Mouse (Mus musculus) E14TG2a.4 (cell line): ENCODE results near the gene Ankrd28.

Experiments
- H3K27me3 ChIP-seq: 2 replicates; pipeline ENCODE4 v1.6.1; 2014; ENCODE audit warnings: low read length, control low read depth; ENCODE audit not compliant: insufficient read depth
- H3K36me3 ChIP-seq: 2 replicates; pipeline ENCODE4 v1.6.1; 2014; ENCODE audit warnings: low read length, control low read depth; ENCODE audit not compliant: insufficient read depth
- H3K4me1 ChIP-seq: replicated peaks from 2 replicates; pipeline ENCODE4 v1.6.1; 2014; ENCODE audit warnings: low read depth, low read length, control low read depth
- H3K4me3 ChIP-seq: replicated peaks from 2 replicates; pipeline ENCODE4 v1.5.1; 2014; ENCODE audit warnings: mild to moderate bottlenecking, low read length
- H3K9me3 ChIP-seq: 2 replicates; pipeline ENCODE4 v1.6.1; 2014; ENCODE audit warnings: low read length, control low read depth
- CTCF ChIP-seq: conservative IDR thresholded peaks from 2 replicates; pipeline ENCODE4 v1.5.1; 2014; ENCODE audit warnings: low read length
- NANOG ChIP-seq: IDR thresholded peaks from 2 replicates; pipeline ENCODE4 v1.6.1; 2014; ENCODE audit warnings: borderline replicate concordance, low read length, mixed read lengths
- POU5F1 ChIP-seq: IDR thresholded peaks from 2 replicates; pipeline ENCODE4 v1.6.1; 2014; ENCODE audit warnings: low read length, borderline replicate concordance

The Ankrd28 gene

DNA sequence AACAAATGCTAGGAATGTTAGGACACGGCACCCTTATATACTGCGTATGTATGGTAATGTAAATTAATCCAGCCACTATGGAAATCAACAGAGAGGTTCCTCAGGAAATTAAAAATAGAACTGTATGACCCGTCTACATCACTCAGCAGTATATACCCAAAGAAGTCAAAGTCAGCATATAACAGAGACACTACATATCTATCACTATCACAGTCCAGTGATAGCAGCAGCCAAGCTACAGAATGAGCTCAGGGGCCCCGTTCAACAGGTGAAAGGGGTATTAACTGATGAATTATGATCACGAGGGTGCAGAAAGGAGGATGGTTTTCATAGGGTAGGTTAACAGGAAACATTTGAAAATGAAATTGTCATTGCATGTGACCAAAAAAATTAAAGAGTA, 45.5 kb downstream of the Ankrd28 start:
- no peak for TF ChIP-seq NANOG
- TF ChIP-seq POU5F1: no peak
- no peak for TF ChIP-seq CTCF
- Histone ChIP-seq H3K4me1 (peaks cover 18% of the 10 kb centered on the region), H3K9me3 (no peaks in the 10 kb centered on the region), H3K4me3 (no peak overlapping the region), H3K36me3 (0 out of 2 replicates have a peak, but pooled peaks cover 4% of the 10 kb centered on the region), H3K27me3 (no peaks in the 10 kb centered on the region)

DNA sequence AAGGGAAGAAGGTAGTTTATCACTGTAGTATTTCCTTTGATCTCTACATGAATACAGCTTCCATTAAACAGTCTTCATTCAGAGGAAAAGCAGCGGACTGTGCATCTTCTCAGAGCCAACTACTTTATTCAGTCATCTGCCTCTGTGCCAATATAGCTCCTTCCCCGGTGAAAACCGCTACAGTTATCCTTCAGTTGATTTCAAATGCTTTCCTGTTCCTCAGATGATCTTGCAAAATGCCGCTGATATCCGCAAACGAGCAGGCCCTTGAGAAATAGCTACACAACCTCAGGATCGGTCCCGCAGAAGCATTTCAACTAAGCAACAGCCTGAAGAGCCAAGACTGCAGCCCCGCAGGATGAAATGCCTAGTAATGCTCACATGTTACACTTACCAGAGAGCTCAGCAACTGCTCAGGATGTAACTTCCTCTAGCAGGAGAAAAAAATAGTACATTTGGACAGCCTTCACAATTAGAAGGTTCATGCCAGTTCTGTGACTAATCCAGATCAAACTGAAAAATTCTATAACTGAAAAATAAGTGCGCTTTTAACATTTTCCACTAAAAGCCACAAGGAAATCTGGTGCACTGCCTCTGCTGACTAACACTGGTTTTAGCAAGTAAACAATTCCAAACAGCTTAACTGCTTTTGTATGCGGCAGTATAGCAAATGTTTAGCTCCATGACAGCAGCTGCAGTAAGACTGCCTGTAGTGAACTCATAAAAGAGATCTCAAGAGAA, 49.0 kb downstream of the Ankrd28 start:
- Histone ChIP-seq H3K4me1 (peaks cover 18% of the 10 kb centered on the region), H3K4me3 (0 out of 2 replicates have a peak overlapping the region, but pooled peaks have one; percentile 8), H3K36me3 (0 out of 2 replicates have a peak, but pooled peaks cover 4% of the 10 kb centered on the region), H3K27me3 (no peaks in the 10 kb centered on the region), H3K9me3 (no peaks in the 10 kb centered on the region)
- TF ChIP-seq CTCF (no peak), POU5F1 (no peak), NANOG (no peak)

- H3K4me3 ChIP-seq: no peak overlapping the region
- H3K36me3 ChIP-seq: 0 out of 2 replicates have a peak, but pooled peaks cover 4% of the 10 kb centered on the region
- H3K9me3 ChIP-seq: no peaks in the 10 kb centered on the region
- H3K27me3 ChIP-seq: no peaks in the 10 kb centered on the region
- TF ChIP-seq NANOG: no peak
- no peak for TF ChIP-seq CTCF
- no peak for TF ChIP-seq POU5F1
- peaks cover 19% of the 10 kb centered on the region for H3K4me1 ChIP-seq
Observed at GRCm38 (mm10) chr14:31780412-31781233, 49.8 kb downstream of the Ankrd28 start.

- no peaks in the 10 kb centered on the region for H3K27me3 ChIP-seq
- peaks cover 8% of the 10 kb centered on the region; the same call in 1 of the 2 replicates for H3K36me3 ChIP-seq
- H3K4me1 ChIP-seq: peaks cover 19% of the 10 kb centered on the region
- no peak overlapping the region for H3K4me3 ChIP-seq
- TF ChIP-seq POU5F1: no peak
- H3K9me3 ChIP-seq: no peaks in the 10 kb centered on the region
Observed at GRCm38 (mm10) chr14:31773518-31773917, 56.9 kb downstream of the Ankrd28 start.

DNA sequence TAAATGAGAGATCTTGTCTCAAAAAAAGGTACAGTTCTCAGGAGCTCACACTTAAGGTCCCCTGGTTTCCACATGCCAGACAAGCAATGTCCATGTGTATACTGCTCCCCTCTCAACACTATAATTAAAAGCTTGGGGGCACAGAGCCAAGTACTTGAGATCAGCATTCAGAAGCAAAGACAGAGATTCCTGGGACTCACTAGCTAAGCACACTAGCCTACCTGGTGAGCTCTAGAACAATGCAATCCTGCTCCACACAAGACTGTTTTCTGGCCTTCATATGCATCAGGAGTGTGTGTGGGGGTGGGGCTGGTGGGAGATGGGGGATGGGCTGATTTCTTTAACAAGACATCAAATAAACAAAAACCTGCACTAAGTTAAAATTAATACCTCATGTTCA, 58.2 kb downstream of the Ankrd28 start:
- H3K27me3 ChIP-seq: no peaks in the 10 kb centered on the region
- TF ChIP-seq NANOG (no peak), CTCF (no peak), POU5F1 (no peak)
- H3K4me1 ChIP-seq: peaks cover 23% of the 10 kb centered on the region
- H3K9me3 ChIP-seq: no peaks in the 10 kb centered on the region
- H3K4me3 ChIP-seq: no peak overlapping the region
- H3K36me3 ChIP-seq: peaks cover 8% of the 10 kb centered on the region; the same call in 1 of the 2 replicates

- no peak for TF ChIP-seq POU5F1
- no peak for TF ChIP-seq CTCF
- TF ChIP-seq NANOG: no peak
Observed at GRCm38 (mm10) chr14:31768531-31768930, 61.9 kb downstream of the Ankrd28 start.

DNA sequence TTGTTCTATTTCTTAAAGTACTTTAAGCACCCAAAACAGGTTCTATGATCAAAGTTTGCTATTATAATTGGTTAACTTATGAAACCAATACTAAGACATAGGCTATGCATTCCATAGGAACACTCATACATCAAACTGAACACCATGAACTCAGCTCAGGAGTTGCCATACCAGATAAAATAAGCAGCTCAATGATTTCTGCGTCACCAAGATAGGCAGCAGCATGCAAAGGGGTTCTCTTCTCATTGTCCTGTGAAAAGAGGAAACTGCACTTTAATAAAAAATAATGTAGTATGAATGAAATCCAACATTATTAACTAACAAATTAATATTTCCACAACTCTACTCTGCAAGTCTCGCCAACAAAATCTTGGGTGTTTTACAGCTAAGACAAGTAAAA, 66.4 kb downstream of the Ankrd28 start:
- H3K36me3 ChIP-seq: peaks cover 32% of the 10 kb centered on the region
- H3K4me1 ChIP-seq: peaks cover 4% of the 10 kb centered on the region; the same call in 1 of the 2 replicates
- no peaks in the 10 kb centered on the region for H3K9me3 ChIP-seq
- H3K4me3 ChIP-seq: no peak overlapping the region
- TF ChIP-seq CTCF: no peak
- no peak for TF ChIP-seq POU5F1
- TF ChIP-seq NANOG: no peak
- H3K27me3 ChIP-seq: no peaks in the 10 kb centered on the region

More at GRCm38 (mm10) chr14:31768531-31768930, 61.9 kb downstream of the Ankrd28 start:
- Histone ChIP-seq H3K27me3 (no peaks in the 10 kb centered on the region), H3K4me1 (peaks cover 16% of the 10 kb centered on the region), H3K9me3 (no peaks in the 10 kb centered on the region), H3K4me3 (no peak overlapping the region), H3K36me3 (peaks cover 5% of the 10 kb centered on the region)

- H3K4me3 ChIP-seq: no peak overlapping the region
- no peaks in the 10 kb centered on the region for H3K4me1 ChIP-seq
- H3K9me3 ChIP-seq: no peaks in the 10 kb centered on the region
- H3K27me3 ChIP-seq: no peaks in the 10 kb centered on the region
- no peak for TF ChIP-seq NANOG
- no peak for TF ChIP-seq CTCF
- TF ChIP-seq POU5F1: no peak
- H3K36me3 ChIP-seq: peaks cover 39% of the 10 kb centered on the region
Observed at GRCm38 (mm10) chr14:31761727-31762126, 68.7 kb downstream of the Ankrd28 start.
